Mouse (Mus musculus): ENCODE data around the gene Rgs5. TPM values are rescaled to one million over a fixed set of nuclear protein-coding genes. Genes with fewer than 3 reads are reported as not detected.

Rgs5 gene
- 100 to 1,000 TPM; 246 to 307 (median 275) TPM for total RNA-seq (2022)

DNA sequence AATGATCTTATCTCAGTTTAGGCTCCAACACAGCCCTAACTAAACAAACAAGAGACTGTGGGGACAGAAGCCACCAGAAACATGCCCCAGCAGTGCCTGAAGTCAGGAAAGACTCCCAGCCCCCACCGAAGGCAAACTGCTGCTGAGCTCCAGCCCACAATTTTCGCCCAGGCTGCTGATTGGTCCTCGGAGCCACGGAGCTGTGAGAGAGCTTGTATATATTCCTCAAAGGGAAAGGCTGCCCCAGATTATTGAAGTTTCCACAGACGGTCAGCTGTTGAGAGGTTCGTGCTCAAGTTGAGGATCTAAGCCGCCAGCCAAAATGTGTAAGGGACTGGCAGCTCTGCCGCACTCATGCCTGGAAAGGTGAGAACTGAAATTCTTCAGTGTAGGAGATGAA, at the start of gene Rgs5:
Rgs5 (plus strand) TSS at position 246 of the 400 bp plus-strand sequence.
- DNase-seq (ENCODE audit: low spot score): peak; percentile 47

DNA sequence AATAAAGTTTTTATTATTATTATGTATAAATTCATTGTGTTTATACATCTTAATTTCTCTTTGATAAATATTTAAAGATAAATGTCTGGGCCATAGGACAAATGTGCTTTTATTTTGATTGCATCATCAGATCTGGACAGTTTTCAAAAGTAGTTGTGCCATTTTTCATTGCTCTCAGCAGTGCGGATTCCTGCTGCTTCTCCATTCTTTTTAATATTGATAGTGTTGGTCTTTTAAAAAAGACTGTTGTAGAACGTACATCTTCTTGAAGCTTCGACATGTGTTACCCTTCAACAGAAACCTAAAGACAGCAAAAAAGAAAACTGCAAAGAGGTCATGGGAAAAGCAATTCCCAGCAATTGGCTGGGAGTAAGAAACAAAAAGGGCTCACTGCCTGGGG, 49.1 kb upstream of the Rgs5 start:
- no peak for DNase-seq (ENCODE audit: low spot score)

DNA sequence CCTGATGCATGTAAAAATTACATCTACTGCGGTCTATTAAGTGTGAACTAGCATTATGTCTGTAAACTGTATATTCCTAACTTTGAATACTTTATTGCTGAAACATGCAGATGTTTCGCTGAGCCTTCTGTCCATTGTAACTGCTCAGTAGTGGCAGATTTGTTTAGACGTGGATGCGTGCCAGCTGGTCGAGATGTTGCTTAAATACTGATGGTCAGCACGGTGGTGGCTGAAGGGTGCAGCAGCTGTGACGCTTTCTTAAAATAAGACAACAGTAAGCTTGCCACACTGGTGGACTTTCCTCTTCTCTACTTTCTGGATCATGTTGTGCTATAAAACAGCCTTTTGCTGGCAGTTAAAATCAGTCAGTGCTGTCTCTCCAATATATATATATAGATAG, 25.6 kb upstream of the Rgs5 start:
- DNase-seq (ENCODE audit: low spot score): no peak

DNA sequence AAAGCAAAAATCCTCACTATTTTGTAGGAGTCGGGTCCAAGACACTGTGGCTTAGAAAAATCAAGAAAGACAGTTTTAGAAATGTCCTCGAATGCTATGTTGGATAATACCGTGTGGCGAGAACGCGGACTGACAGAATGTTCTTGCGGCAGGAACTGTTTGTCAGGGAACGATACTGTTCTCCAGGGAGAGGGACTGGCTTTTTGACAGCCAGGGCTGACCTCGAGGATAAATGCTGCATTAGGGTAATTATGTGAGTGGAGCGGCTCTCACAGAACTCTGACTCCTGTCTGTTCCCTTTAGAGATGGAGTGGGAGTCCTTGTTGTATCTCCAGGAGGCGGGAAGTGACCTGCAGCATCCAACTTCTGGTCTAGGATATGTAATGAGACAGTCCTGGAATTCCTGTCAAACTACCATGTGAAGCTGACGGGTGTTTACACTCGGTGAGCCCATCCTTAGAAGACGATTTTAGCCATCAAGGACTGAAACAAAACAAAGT, 18.0 kb upstream of the Rgs5 start:
- DNase-seq (ENCODE audit: low spot score): peak; percentile 45

DNA sequence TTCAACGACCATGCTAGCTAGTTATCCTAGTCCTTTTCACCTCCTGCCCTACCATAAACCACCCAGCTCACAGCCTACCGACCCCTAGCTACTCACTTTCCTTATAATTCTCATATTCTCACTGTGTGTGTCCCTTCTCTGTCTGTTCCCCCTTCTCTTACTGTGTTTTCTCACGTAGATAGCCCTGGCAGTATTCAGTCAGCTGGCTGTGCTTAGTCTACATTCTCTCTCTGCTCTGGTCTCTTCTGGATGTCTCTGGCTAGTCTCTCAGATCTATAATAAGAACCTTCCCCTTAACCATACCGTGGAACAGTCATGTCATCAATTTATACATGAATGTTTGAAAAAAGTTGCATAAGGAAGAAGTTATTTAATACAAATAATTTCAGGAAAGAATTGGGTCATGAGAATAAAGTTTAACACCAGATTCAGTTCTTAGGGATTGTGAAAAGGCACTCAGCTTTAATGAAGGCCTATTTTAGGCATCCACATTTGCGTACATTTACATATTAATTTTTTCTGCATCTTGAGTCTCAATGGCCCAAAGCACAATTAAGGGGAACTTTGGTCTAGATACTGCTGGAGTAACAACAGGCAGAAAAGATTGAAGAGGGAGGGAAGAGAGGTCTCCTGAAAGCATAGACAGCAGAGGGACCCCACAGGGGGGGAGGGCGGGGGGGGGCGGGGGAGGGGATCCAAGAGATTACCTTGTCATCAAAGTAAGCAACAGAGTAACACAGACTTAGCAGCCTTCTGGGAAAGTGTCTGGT, 10.2 kb upstream of the Rgs5 start:
- DNase-seq (ENCODE audit: low spot score): no peak

DNA sequence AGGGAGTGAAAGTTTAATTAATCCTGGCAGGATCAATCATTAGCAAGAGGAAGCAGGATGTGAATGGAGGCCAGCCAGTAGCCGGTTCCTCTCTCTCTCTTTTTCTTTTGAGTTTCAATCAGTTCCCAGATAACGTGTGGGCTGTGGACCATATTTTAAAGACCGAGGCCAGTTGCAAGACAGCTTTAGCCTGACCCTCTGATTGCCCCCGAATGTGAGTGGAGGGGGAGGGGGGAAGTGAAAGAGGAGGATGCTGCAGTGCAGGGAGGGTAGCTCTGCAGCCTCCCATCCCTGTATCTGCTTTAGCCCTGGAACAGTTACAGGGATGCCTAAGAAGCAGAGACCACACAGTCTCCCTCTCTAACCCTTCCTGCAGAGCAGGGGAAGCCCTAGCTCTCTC, 4.2 kb downstream of the Rgs5 start:
- DNase-seq (ENCODE audit: low spot score): no peak

DNA sequence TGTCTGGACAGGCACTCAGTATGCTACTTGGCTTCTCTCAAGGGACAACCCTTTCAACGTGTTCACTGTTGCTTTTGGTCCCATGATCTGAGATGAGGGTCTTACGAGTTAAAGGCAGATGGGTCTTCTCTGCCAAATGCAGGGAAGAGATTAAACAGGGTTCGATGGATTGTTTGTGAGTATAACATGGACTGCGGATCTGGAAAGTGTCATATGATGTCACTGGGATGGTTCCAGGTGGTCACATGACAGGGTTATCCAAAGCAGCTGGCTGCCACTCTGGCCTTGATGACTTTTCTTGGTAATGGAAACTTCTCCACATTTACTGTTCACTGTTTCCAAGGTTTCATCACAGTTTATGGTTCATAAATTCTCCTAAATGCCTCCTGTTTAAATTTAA, 12.0 kb downstream of the Rgs5 start:
- no peak for DNase-seq (ENCODE audit: low spot score)

DNA sequence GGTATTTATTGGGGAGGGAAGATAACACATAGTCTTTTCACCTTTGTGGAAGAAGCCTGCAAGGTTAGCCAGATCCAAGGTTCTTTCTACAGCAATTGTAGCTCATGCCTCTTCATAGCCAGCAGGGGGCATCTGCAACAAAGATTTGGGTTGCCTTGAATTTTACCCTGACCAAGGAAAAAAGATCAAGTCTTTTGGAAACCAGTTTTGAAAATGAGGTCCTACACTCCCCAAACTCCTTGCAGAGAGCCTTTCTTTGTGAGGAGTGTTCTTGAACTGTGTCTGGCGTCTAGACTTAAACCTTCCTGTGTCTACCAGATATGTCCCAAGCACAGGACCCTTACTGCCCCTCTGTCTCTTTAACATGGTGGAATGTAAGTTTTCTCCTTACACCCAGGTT, 15.4 kb downstream of the Rgs5 start:
- DNase-seq (ENCODE audit: low spot score): no peak

DNA sequence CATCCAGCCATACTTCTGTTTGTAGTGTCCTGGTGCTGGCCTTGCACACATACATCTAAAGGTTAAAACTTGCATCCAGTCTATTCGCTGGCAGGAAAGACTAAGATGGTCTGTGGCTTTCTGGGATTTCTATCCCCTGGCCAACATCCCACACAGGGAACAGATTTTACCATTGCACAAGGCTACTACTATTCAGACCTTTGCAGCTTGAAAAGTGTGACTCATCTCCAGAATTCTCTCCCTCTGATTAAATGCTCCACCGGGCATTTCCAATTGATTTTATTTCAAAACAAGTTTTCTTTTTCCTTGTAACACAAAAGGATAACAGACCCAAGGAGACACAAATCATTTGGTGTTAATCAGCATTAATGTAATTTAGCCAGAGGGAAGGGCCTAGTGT, 16.5 kb downstream of the Rgs5 start:
- no peak for DNase-seq (ENCODE audit: low spot score)

DNA sequence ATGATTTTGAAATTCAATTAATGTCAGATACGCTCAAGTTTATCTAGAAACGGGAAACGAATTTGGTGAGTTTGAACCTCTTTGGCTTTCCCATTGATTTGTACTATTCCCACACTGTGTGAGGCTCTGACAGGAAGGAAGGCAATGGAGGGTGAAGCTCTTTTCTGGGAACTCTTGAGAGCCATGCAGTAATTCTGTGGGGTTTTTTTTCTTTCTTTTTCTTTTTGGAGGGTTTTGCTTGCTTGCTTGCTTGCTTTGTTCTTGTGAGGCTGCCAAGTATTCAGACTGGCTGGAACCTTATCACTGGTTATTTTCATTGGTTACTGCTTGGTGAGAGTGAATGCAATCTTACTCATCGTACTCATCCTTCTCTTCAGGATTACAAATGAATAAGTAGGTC, 17.0 kb downstream of the Rgs5 start:
- DNase-seq (ENCODE audit: low spot score): no peak

DNA sequence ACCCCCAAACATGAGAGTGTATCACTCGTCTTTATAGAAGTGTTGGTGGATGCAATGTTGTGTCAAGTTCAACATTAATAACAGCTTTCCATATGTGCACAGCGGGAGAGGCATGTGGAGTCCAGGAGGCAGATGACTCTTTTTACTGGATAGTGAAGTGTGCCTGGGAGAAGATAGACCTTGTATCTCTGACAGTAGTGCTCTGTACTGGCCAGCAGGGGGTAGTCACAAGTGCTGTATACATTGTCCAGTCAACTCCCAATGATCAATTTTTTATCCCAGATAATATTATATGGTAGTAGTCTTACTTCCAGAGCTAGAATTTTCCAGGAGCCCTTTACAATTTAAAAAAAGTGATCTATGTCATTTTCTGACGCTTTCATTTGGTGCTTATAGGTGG, 18.8 kb downstream of the Rgs5 start:
- no peak for DNase-seq (ENCODE audit: low spot score)

DNA sequence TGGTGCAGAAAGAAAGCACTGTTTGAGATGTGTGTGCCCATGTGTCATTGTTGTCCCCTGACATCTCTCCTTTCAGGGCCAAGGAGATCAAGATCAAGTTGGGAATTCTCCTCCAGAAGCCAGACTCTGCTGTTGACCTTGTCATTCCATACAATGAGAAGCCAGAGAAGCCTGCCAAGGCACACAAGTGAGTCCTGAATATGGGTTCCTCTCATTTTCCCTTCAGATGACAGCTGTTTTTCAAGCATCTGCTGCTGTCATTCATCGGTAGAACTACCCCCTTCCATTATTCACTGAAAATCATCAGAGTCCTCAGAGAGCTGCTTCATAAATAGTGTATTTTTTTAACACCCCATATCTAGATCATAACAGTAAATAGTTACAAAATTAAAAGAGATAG, 21.4 kb downstream of the Rgs5 start:
- DNase-seq (ENCODE audit: low spot score): no peak

DNA sequence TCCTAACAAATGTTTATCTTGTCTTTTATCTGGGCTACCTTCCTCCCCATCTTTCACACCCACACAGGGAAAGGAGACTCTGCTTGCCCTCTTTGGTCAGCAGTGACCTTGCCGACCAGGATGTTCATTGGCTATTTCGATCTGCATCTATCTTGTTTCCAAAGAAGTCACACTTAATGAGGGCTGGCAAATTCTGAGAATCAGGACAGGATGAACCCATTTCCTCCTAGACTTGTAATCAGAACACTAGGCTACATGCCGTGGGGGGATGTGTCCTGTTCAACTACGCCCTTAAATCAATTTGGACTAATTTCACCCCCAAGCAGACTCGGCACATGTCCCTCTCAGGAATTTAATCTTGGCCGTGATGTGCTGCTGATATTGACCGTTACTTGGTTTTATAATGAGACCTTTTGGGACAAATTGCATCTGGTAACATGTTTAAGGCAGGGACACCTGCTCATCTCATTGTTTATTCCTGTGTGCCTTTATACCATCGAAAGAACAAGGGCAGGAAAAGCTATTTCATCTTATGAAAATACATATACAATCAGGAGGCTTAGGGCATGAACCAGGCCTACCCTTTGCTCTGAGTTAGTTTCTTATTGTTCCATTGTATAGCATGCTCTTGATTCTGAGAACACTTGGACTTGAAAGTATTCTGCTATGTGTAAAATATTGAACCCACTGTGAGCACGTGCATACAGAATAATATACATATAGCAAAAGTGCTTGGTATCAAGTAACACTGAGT, 25.3 kb downstream of the Rgs5 start:
- no peak for DNase-seq (ENCODE audit: low spot score)

DNA sequence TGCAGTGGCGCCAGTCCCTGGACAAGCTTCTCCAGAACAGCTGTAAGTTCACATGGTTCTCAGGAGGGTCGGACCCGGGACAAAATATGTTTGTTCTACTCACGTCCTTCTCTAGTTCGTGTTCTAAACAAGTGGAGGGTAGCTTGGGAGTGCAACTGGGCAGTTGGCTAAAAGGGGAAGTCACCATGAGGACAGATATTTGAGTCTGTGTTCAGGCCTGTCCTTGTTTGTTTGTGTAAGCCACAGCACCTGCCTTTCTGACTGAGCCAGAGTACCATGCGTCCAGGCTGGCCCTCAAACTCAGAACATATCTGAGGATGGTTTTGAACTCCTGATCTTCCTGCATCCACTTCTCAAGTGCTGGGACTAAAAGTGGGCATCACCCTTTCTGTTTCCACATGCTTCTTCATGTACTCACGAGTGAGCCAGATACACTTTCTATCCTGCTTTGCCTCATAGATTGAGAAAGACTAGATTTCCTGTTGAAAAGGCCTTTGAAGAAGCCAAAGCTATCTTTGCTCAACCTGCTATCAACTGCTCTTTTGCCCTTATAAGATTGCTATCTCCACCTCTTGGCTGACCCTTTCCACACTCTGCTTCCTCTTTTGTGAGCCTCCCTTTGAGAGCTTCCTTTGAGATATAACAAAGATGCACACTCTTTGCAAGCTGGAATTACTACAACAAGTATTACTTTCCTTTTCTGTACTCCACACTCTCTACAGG, 27.6 kb downstream of the Rgs5 start:
- DNase-seq (ENCODE audit: low spot score): no peak

DNA sequence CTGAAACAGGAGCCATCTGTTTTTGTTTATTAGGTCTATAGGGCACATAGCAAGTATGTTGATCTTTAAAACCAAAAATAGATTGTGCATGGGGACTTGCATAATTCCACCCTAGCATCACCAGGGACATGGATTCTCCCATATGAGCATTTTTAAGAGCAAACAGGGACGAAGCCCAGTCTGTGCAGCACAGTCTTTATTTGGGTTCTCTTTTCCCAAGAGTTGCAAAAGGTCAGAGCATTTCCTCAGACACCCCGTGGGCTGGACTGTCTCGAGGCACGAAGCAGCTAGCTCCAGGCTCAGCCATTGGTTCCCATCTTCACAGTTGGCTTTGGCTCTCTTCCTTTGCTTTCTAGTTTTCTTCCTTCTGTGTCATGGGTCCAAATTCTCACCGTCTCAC, 30.0 kb downstream of the Rgs5 start:
- DNase-seq (ENCODE audit: low spot score): peak; percentile 28

DNA sequence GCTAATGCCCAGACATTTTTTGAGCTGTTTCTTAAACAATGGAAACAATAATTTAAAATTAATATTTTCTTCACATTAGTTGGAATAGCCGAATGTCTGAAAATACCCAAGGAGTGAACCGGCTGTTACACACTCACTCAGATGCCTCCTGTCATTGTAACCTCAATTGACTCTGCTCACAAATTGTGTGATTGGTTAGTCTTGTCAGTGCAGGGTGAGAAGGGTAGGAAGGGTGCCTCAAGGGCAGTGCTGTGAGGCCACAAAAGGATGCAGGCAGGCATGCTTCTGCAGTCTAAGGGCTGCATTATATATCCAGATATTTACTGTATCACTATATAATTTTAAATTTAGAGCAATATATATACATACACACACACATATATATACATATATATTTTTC, 37.7 kb downstream of the Rgs5 start:
- DNase-seq (ENCODE audit: low spot score): no peak

DNA sequence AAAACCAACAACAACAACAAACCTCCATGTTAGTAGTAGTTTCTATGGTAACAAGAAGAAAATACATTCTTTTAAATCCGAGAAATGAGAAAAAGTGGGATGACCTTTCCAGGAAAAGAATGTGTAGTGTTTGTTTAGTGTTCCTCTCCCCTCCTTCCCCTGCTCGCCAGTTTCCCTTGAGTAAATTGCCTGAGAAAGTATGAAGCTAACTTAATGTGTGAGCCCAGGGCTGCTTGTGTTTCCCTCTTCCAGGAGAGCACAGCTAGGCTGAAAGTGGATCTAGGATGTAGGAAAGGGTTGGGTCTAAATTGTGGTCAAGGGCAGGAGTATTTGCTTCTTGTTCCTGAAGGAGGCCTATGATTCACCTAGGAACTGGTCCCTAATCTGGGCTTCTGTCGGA, 38.2 kb downstream of the Rgs5 start:
- DNase-seq (ENCODE audit: low spot score): no peak

DNA sequence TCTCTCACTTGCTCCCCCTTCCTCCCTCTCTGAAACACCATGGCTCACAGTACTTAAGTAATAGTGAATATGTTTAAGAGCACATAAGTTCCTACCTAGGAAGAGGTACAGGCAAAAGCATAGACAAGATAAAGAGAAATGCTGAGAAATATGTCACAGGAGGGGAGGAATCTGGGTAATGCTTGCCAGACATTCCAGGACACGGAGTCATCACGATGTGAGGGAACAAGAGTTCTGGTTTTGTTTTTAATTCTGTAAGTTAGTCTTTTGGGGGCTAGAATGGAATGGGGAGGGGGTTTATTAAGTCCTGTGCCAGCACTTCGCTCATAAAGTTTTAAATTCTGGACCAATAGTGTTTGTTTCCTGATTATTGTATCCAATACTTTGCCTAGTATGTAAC, 40.1 kb downstream of the Rgs5 start:
- no peak for DNase-seq (ENCODE audit: low spot score)

DNA sequence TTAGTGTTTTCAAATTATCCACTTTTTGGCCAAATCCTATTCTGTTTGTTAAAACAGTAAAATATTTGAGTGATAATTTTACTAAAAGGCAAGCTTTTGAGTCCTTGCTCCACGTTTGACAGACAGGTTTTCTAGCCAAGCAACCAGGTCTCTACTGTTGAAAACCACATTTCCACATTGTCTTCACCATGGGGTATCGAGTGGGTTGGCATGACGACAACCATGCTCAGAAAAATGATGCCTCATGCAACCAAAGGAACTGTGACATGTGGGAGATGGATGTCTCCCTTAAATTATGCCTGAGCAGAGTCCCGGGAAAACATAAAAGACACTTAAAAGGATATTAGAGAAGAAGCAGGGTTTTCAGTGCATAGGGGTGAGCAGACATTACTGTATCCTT, 41.9 kb downstream of the Rgs5 start:
- no peak for DNase-seq (ENCODE audit: low spot score)

DNA sequence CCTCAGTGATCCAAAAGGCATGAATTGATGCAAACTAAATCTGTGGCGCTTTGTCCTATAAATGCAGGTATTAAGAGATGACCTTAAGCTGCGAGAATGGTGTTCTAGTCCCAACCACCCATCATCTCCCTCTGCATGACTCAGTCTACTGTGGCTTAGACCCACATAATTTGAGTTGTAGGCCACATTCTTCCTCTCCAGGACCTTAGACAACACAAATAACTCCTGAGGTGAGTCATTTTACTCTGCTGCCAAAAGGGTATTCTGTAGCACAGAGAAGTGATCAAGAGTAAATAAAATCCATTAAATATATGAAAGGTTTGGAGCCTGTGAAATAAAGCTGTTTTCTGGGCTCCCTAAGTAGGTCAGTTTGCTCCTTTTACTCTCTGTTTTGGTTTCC, 43.9 kb downstream of the Rgs5 start:
- no peak for DNase-seq (ENCODE audit: low spot score)

DNA sequence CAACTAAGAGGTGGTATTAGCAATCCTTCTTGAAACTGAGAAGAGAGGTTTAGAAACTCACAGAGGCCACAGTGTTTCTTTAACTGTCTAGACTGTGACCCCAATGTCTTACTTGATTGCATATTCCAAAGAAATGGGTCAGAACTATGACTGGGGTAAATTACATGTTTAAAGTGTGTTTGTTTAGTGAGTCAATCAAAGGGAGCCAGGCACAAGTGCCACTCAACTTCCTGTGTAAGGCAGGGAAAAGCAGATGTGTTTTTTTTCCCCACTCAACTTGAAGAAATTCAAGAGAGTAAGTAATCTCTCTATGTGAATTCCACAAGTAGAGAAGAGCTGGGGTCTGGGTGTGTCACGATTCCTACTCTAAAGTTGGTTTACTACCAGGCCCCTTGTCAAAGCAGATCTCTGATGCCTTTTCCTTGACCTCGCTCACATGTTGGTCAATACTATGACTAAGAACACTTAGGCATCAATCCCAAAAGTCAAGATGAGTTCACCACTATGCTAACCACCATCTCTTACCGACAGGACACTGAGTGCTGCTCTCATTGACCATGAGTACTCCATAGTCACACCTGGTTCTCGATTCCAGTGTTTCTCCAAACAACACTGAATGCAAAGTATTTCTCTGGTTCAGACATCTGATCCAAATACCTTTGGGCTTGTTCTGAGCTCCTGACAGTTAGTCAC, 49.2 kb downstream of the Rgs5 start:
- DNase-seq (ENCODE audit: low spot score): no peak

DNA sequence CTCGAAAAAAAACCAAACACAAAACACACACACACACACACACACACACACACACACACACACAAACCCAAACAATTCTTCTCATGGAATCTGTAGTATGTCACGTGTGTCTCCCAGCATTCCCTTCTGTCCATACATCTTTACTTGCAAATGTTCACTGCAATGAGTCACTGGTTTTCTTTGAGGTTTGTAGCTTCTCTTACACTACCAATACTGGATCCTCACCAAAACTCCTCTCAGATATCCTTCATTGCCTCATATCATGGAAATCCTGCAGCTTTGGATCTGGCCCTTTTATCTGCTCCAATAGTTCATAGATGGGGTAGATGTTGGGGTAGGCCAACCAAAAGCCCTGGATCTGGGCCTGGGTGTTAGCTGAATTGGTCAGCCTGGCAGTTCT, 66.5 kb downstream of the Rgs5 start:
- DNase-seq (ENCODE audit: low spot score): no peak
